Mouse (Mus musculus) liver, embryonic 18 days (tissue): ENCODE measurements around the gene Vmn1r222. TPM values are rescaled to one million over a fixed set of nuclear protein-coding genes. Genes with fewer than 3 reads are reported as not detected.

Experiments
- polyA plus RNA-seq: library from polyadenylated mRNA; depleted of rRNA; stranded (reverse); fragments of >200 nt; gene quantifications from 2 replicates; pipeline ENCODE4 v1.2.3, GENCODE M21; 2012; rRNA removed

The Vmn1r222 gene
- not detected in 2 replicates for polyA plus RNA-seq

GRCm38 (mm10) chr13:23235847-23236246 lies at the start of gene Vmn1r222:
Gene Vmn1r222 (minus strand): TSS chr13:23235947.

DNA sequence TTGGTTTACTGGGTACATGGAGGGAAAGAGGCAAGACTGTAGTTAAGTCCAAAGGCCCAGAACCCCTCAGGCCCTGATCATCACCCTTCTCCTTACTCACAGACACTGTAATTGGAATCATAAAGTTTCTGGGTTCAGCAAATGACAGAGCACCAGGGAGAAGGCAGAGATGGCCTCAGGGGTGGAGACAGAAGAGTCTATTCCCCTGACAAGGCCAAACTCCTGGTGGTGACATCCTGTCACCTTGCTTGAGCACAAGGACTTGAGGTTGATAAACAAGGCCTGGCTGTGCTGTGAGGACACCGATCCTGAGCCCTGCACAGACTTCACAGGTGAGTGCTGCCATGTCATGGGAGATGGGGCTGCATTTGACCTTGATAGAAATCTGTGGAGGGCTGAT lies 11.1 kb upstream of the Vmn1r222 start, which contains the start of gene Vmn1r223:
Gene Vmn1r223, plus strand, starts transcription at position 301 of the 400 bp plus-strand sequence.

DNA sequence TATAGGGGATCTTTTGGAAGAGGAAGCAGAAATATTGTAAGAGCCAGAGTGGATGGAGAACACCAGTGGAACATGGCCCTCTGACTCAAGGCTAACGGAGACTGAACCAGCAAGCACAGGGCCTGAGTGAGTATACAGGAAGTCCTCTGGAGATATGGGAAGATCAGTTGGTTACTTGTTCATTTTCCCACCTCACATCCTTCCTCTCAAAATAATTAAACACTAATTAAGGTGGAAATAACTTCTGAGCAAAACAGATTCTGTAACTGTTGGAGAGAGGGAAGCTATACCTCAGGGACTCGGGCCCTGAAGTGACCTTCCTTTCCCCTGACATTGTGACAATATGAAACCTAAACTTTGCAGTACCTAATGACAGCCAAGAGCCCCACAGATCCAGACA lies 21.9 kb downstream of the Vmn1r222 start, which contains the start of gene Vmn1r221:
Gene Vmn1r221, plus strand, starts transcription at position 301 of the 400 bp plus-strand sequence.

DNA sequence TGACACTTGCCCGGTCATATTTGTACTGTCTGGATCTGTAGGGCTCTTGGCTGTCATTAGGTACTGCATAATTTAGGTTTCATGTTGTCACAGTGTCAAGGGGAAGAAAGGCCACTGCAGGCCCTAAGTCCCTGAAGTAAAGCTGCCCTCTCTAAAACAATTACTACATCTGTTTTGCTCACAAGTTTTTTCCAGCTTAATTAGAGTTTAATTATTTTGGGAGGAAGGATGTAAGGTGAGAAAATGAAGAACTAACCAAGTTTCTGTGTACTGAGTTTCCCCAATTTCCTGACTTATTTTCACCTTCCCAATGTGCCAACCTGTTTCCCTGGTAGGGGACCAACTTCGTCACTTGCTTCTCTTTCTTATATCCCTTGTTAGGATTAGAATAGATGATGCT lies 47.9 kb downstream of the Vmn1r222 start, which contains the start of gene Vmn1r220:
Gene Vmn1r220, minus strand, starts transcription at position 101 of the 400 bp plus-strand sequence.

Other genes starting within 250 kb of the Vmn1r222 start
- not detected in 2 replicates for gene Vmn1r213, start 228.3 kb downstream of the Vmn1r222 start, polyA plus RNA-seq
- gene Vmn1r214, start 205.5 kb downstream of the Vmn1r222 start, polyA plus RNA-seq, result not detected in 2 replicates
- gene Vmn1r215, start 167.9 kb downstream of the Vmn1r222 start, polyA plus RNA-seq, result not detected in 2 replicates
- not detected in 2 replicates for gene Vmn1r217, start 117.7 kb downstream of the Vmn1r222 start, polyA plus RNA-seq
- not detected in 2 replicates for gene Vmn1r218, start 102.8 kb downstream of the Vmn1r222 start, polyA plus RNA-seq
- not detected in 2 replicates for gene Vmn1r219, start 76.6 kb downstream of the Vmn1r222 start, polyA plus RNA-seq
- gene Vmn1r220, start 48.0 kb downstream of the Vmn1r222 start, polyA plus RNA-seq, result not detected in 2 replicates
- gene Vmn1r221, start 21.8 kb downstream of the Vmn1r222 start, polyA plus RNA-seq, result not detected in 2 replicates
- gene Vmn1r223, start 11.2 kb upstream of the Vmn1r222 start, polyA plus RNA-seq, result not detected in 2 replicates
- gene Zfp322a, start 133.3 kb upstream of the Vmn1r222 start, polyA plus RNA-seq, result 5.1 and 5.9 TPM in 2 replicates
- 3.2 and 3.3 TPM in 2 replicates for gene Abt1, start 187.9 kb upstream of the Vmn1r222 start, polyA plus RNA-seq
- 0.42 and 0.58 TPM in 2 replicates for gene Btn1a1, start 230.0 kb upstream of the Vmn1r222 start, polyA plus RNA-seq